Mouse (Mus musculus) small intestine, adult 2 months (tissue): ENCODE data around the gene Eef1akmt3.

Source experiments
- CTCF ChIP-seq: fragments of 200-500 bp; IDR thresholded peaks from 2 replicates; pipeline ENCODE4 v1.5.1; 2012; ENCODE audit warnings: low read depth, mild to moderate bottlenecking, control low read depth, inconsistent platforms, low read length, moderate library complexity, mixed read lengths; ENCODE audit not compliant: insufficient replicate concordance, insufficient read length; ENCODE audit errors: extremely low read depth
- POLR2A ChIP-seq: fragments of 200-500 bp; IDR thresholded peaks from 2 replicates; pipeline ENCODE4 v1.6.1; 2012; ENCODE audit warnings: low read depth, mild to moderate bottlenecking, control low read depth, inconsistent platforms, low read length, moderate library complexity

GRCm38 (mm10) chr10:127061085-127061484 lies 19.8 kb upstream of the Eef1akmt3 start:
- TF ChIP-seq POLR2A (no peak), CTCF (no peak)
